In genomic region chr11:63392378-63392777, GRCm38 (mm10) we compare ENCODE assay signal across 9 mouse cellular contexts.
DNase-seq lines count a peak whose midpoint lies in the region; ATAC-seq and TF ChIP-seq lines count a peak whose summit lies in the region.
"Had no signal": no experiment of that assay in that cellular context is flagged by ENCODE, and none has a peak within 500 bp of the region (broad histone marks: within the 10 kb centered on the region; RNA-seq: fewer than 3 reads in every experiment).

No protein-coding gene starts in this region.

- intact Hi-C loops in gastrocnemius, adult 2 months (cut with DNase I): no loop called here
- intact Hi-C loops in gastrocnemius, postnatal 14 days (cut with DNase I; ENCODE audit: low total_unique reads): no loop called here

- no peak for TF ChIP-seq POLR2A in testis, adult 2 months (IDR thresholded peaks at IDR 0.05; ENCODE audit: control insufficient read depth, low read depth, low read length)

- no peak overlapping the region for H3K4me3 ChIP-seq in gastrocnemius, adult 2 months
- no peak overlapping the region for H3K4me3 ChIP-seq in testis, adult 2 months (ENCODE audit: control insufficient read depth, low read depth, low read length)
- no peak overlapping the region for H3K4me3 ChIP-seq in embryonic facial prominence, embryonic 14.5 days (ENCODE audit: low read depth, low read length)
- H3K4me3 ChIP-seq in heart, embryonic 10.5 days: no peak overlapping the region
- H3K4me3 ChIP-seq: limb, embryonic 15.5 days had no signal

- H3K36me3 ChIP-seq in testis, adult 2 months (ENCODE audit: control insufficient read depth, insufficient read depth, low read length): no peaks in the 10 kb centered on the region
- no peaks in the 10 kb centered on the region for H3K36me3 ChIP-seq in embryonic facial prominence, embryonic 14.5 days (ENCODE audit: control insufficient read depth, insufficient read depth, low read length)
- no peaks in the 10 kb centered on the region for H3K36me3 ChIP-seq in heart, embryonic 10.5 days
- H3K36me3 ChIP-seq: limb, embryonic 15.5 days had no signal

- no peak overlapping the region for H3K4me2 ChIP-seq in embryonic facial prominence, embryonic 14.5 days (ENCODE audit: low read depth, low read length)
- H3K4me2 ChIP-seq: limb, embryonic 15.5 days had no signal

- ATAC-seq in embryonic facial prominence, embryonic 14.5 days (ENCODE audit: low read depth): no peak

- no peak overlapping the region for H3K27ac ChIP-seq in gastrocnemius, adult 2 months
- H3K27ac ChIP-seq in testis, adult 2 months (ENCODE audit: control insufficient read depth, insufficient read depth, low read depth, low read length): no peak overlapping the region
- H3K27ac ChIP-seq in embryonic facial prominence, embryonic 14.5 days (replicated peaks; ENCODE audit: low read depth, low read length): no peak overlapping the region
- H3K27ac ChIP-seq in heart, embryonic 10.5 days: no peak overlapping the region
- H3K27ac ChIP-seq: limb, embryonic 15.5 days had no signal

- TF ChIP-seq CTCF in gastrocnemius, adult 2 months (IDR thresholded peaks at IDR 0.05): peak; percentile 48
- TF ChIP-seq CTCF in testis, adult 2 months (IDR thresholded peaks at IDR 0.05; ENCODE audit: control insufficient read depth, insufficient read depth, insufficient replicate concordance, low read depth, low read length): peak; percentile 41; the same call in 1 of the 2 replicates

- 64% methylated on average over 3 of the region's 3 CpGs for WGBS in embryonic facial prominence, embryonic 14.5 days
- 64% methylated on average over 3 of the region's 3 CpGs for WGBS in heart, embryonic 10.5 days

- H3K9ac ChIP-seq in embryonic facial prominence, embryonic 14.5 days (ENCODE audit: low read depth, low read length): no peak overlapping the region
- H3K9ac ChIP-seq: limb, embryonic 15.5 days had no signal

- no peak for DNase-seq in gastrocnemius, adult 2 months
- no peak for DNase-seq in gastrocnemius, postnatal 14 days
- no peak for DNase-seq in testis, postnatal 10 days (ENCODE audit: low spot score)
- peak; percentile 24 for DNase-seq in embryonic facial prominence, embryonic 14.5 days (ENCODE audit: low spot score)
- peak; percentile 19 for DNase-seq in naive thymus-derived CD4-positive, alpha-beta T cell, adult 2 months (ENCODE audit: low read depth)
- DNase-seq in heart, adult 8-10 months (ENCODE audit: low spot score): no peak
- no peak for DNase-seq in heart, embryonic 10.5 days (ENCODE audit: low spot score)

- no peaks in the 10 kb centered on the region for H3K9me3 ChIP-seq in embryonic facial prominence, embryonic 14.5 days (ENCODE audit: control insufficient read depth, low read length)
- no peaks in the 10 kb centered on the region for H3K9me3 ChIP-seq in heart, embryonic 10.5 days
- H3K9me3 ChIP-seq: limb, embryonic 15.5 days had no signal

- H3K4me1 ChIP-seq in testis, adult 2 months (ENCODE audit: control insufficient read depth, insufficient read depth, low read length): no peaks in the 10 kb centered on the region
- H3K4me1 ChIP-seq in embryonic facial prominence, embryonic 14.5 days (ENCODE audit: control insufficient read depth, insufficient read depth, low read length): no peaks in the 10 kb centered on the region
- no peaks in the 10 kb centered on the region for H3K4me1 ChIP-seq in heart, embryonic 10.5 days

- no peaks in the 10 kb centered on the region for H3K27me3 ChIP-seq in testis, adult 2 months (ENCODE audit: control insufficient read depth, insufficient read depth, low read length)
- no peaks in the 10 kb centered on the region for H3K27me3 ChIP-seq in embryonic facial prominence, embryonic 14.5 days (replicated peaks; ENCODE audit: control insufficient read depth, insufficient read depth, low read length)
- no peaks in the 10 kb centered on the region for H3K27me3 ChIP-seq in heart, embryonic 10.5 days (ENCODE audit: insufficient read depth, poor library complexity, severe bottlenecking)
- H3K27me3 ChIP-seq: limb, embryonic 15.5 days had no signal

Comparison
In these comparisons a context has a peak if more than half of its experiments do, and no peak if none do; other contexts are left out.
1. DNase-seq: peak in embryonic facial prominence, embryonic 14.5 days (single experiment) and naive thymus-derived CD4-positive, alpha-beta T cell, adult 2 months (single experiment); none in gastrocnemius, adult 2 months (single experiment), gastrocnemius, postnatal 14 days (single experiment), testis, postnatal 10 days (single experiment), heart, adult 8-10 months (single experiment) and heart, embryonic 10.5 days (single experiment).